9 mouse cellular contexts compared by ENCODE assay signal in the genomic region with DNA sequence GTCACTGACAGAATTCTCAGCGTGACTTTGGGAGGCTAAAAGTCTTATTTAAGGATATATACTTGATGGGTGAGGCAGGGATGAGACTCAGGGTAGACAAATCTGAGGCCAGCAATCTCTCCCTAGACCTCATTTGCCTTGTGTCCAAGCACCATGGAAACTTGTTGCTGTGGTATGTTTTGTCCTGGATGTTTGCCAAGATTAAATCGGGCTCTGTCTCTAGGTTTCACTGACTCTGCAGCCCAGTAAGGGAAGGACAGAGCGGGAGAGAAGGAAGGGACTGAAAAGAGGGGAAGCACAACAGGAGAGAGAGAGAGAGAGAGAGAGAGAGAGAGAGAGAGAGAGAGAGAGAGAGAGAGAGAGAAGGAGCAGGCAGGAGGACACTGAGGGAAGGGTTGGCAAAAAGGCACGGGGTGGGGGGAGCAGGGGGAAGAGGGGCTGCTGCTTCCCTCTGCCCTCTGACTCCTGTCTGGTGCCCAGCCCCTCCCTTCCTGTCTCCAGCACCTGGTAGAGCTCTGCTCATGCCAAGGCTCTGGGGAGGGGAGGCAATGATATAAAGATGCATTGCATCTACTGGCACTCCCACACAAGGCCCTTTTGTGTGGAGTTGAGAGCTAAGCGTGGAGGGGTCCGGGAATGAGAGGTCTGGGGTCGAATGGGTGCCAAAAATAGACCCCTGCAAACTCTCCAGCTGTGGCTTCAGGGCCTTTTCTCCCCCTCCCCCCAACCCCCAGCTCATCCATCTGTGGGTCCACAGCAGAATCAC. TPM values are rescaled to one million over a fixed set of nuclear protein-coding genes. Genes with fewer than 3 reads are reported as not detected.
DNase-seq lines count a peak whose midpoint lies in the region; ATAC-seq and TF ChIP-seq lines count a peak whose summit lies in the region.
"Had no signal": no experiment of that assay in that cellular context is flagged by ENCODE, and none has a peak within 500 bp of the region (broad histone marks: within the 10 kb centered on the region; RNA-seq: fewer than 3 reads in every experiment).

No protein-coding gene starts in this region.

- WGBS in intestine, embryonic 14.5 days, result 39% methylated on average over 7 of the region's 7 CpGs
- WGBS in intestine, postnatal 0 days, result 41% methylated on average over 7 of the region's 7 CpGs
- WGBS in embryonic facial prominence, embryonic 14.5 days, result 16% methylated on average over 7 of the region's 7 CpGs
- 37% methylated on average over 7 of the region's 7 CpGs for WGBS in midbrain, embryonic 14.5 days

- 0 out of 2 replicates have a peak, but pooled peaks cover 3% of the 10 kb centered on the region for H3K27me3 ChIP-seq in intestine, embryonic 14.5 days (replicated peaks; ENCODE audit: control insufficient read depth, insufficient read depth, low read length)
- H3K27me3 ChIP-seq in intestine, postnatal 0 days (replicated peaks; ENCODE audit: control insufficient read depth, insufficient read depth, low read length), result no peaks in the 10 kb centered on the region
- no peaks in the 10 kb centered on the region for H3K27me3 ChIP-seq in embryonic facial prominence, embryonic 14.5 days (replicated peaks; ENCODE audit: control insufficient read depth, insufficient read depth, low read length)
- no peaks in the 10 kb centered on the region; the same call in 1 of the 2 replicates for H3K27me3 ChIP-seq in midbrain, embryonic 14.5 days (ENCODE audit: control insufficient read depth, insufficient read depth, low read length)
- H3K27me3 ChIP-seq: CH12.LX had no signal

- H3K4me3 ChIP-seq in intestine, embryonic 14.5 days (ENCODE audit: low read depth, low read length), result no peak overlapping the region
- no peak overlapping the region for H3K4me3 ChIP-seq in intestine, postnatal 0 days (ENCODE audit: low read depth, low read length)
- no peak overlapping the region for H3K4me3 ChIP-seq in embryonic facial prominence, embryonic 14.5 days (ENCODE audit: low read depth, low read length)
- H3K4me3 ChIP-seq in midbrain, embryonic 14.5 days (replicated peaks; ENCODE audit: low read depth, low read length), result no peak overlapping the region

- no peak overlapping the region for H3K9ac ChIP-seq in intestine, embryonic 14.5 days (ENCODE audit: low read length)
- no peak overlapping the region for H3K9ac ChIP-seq in intestine, postnatal 0 days (ENCODE audit: low read depth, low read length)
- no peak overlapping the region for H3K9ac ChIP-seq in embryonic facial prominence, embryonic 14.5 days (ENCODE audit: low read depth, low read length)
- H3K9ac ChIP-seq in midbrain, embryonic 14.5 days (replicated peaks; ENCODE audit: low read length), result no peak overlapping the region

- H3K36me3 ChIP-seq in intestine, embryonic 14.5 days (ENCODE audit: control insufficient read depth, insufficient read depth, low read length), result no peaks in the 10 kb centered on the region
- no peaks in the 10 kb centered on the region for H3K36me3 ChIP-seq in intestine, postnatal 0 days (ENCODE audit: control insufficient read depth, insufficient read depth)
- no peaks in the 10 kb centered on the region for H3K36me3 ChIP-seq in embryonic facial prominence, embryonic 14.5 days (ENCODE audit: control insufficient read depth, insufficient read depth, low read length)
- H3K36me3 ChIP-seq in midbrain, embryonic 14.5 days (ENCODE audit: control insufficient read depth, insufficient read depth, low read length), result no peaks in the 10 kb centered on the region

- H3K4me1 ChIP-seq in intestine, embryonic 14.5 days (replicated peaks; ENCODE audit: control insufficient read depth, insufficient read depth, low read length), result peaks cover 9% of the 10 kb centered on the region
- no peaks in the 10 kb centered on the region for H3K4me1 ChIP-seq in intestine, postnatal 0 days (replicated peaks; ENCODE audit: control insufficient read depth, insufficient read depth, low read length)
- peaks cover 10% of the 10 kb centered on the region; the same call in 1 of the 2 replicates for H3K4me1 ChIP-seq in embryonic facial prominence, embryonic 14.5 days (ENCODE audit: control insufficient read depth, insufficient read depth, low read length)
- peaks cover 9% of the 10 kb centered on the region for H3K4me1 ChIP-seq in midbrain, embryonic 14.5 days (ENCODE audit: control insufficient read depth, insufficient read depth, low read length)

- H3K27ac ChIP-seq in intestine, embryonic 14.5 days (ENCODE audit: low read depth), result no peak overlapping the region; the same call in 1 of the 2 replicates
- no peak overlapping the region for H3K27ac ChIP-seq in intestine, postnatal 0 days (ENCODE audit: low read depth, low read length)
- H3K27ac ChIP-seq in embryonic facial prominence, embryonic 14.5 days (replicated peaks; ENCODE audit: low read depth, low read length), result peak overlapping the region; percentile 40
- H3K27ac ChIP-seq in midbrain, embryonic 14.5 days (replicated peaks; ENCODE audit: low read depth, low read length), result no peak overlapping the region

- H3K9me3 ChIP-seq in intestine, embryonic 14.5 days (ENCODE audit: control insufficient read depth, low read length), result no peaks in the 10 kb centered on the region
- H3K9me3 ChIP-seq in intestine, postnatal 0 days (ENCODE audit: control insufficient read depth), result no peaks in the 10 kb centered on the region
- no peaks in the 10 kb centered on the region for H3K9me3 ChIP-seq in embryonic facial prominence, embryonic 14.5 days (ENCODE audit: control insufficient read depth, low read length)
- H3K9me3 ChIP-seq in midbrain, embryonic 14.5 days (ENCODE audit: control insufficient read depth, low read length), result no peaks in the 10 kb centered on the region

- no peak for TF ChIP-seq CTCF in intestine, postnatal 0 days (IDR thresholded peaks at IDR 0.05; ENCODE audit: low read depth)

- peak; percentile 73 for ATAC-seq in intestine, embryonic 14.5 days (replicated peaks; ENCODE audit: low FRiP score, low TSS enrichment, low read depth)
- no peak for ATAC-seq in intestine, postnatal 0 days
- peak; percentile 48; the same call in 1 of the 2 replicates for ATAC-seq in embryonic facial prominence, embryonic 14.5 days (ENCODE audit: low read depth)
- ATAC-seq in midbrain, embryonic 14.5 days (ENCODE audit: low FRiP score, low TSS enrichment), result 0 out of 2 replicates have a peak, but pooled peaks have one; percentile 51

- DNase-seq in intestine, embryonic 14.5 days (ENCODE audit: low spot score), result no peak
- peak; percentile 70 for DNase-seq in embryonic facial prominence, embryonic 14.5 days (ENCODE audit: low spot score)
- peak; percentile 21 for DNase-seq in heart, postnatal 4 days
- peak; percentile 68 for DNase-seq in midbrain, embryonic 14.5 days
- DNase-seq in embryo, embryonic 9.5 days (ENCODE audit: extremely low spot score), result no peak
- no peak for DNase-seq in right cerebral cortex, postnatal 25 days
- DNase-seq in layer of hippocampus, adult 9-11 months, result no peak

- no peak overlapping the region; the same call in 1 of the 2 replicates for H3K4me2 ChIP-seq in intestine, embryonic 14.5 days (ENCODE audit: low read length)
- H3K4me2 ChIP-seq in intestine, postnatal 0 days (replicated peaks; ENCODE audit: low read depth), result no peak overlapping the region
- H3K4me2 ChIP-seq in embryonic facial prominence, embryonic 14.5 days (ENCODE audit: low read depth, low read length), result no peak overlapping the region
- H3K4me2 ChIP-seq in midbrain, embryonic 14.5 days (ENCODE audit: low read length), result no peak overlapping the region

RNA-seq across cellular contexts. Expression of a gene that starts 9.3 kb away (rescaled TPM):
- polyA plus RNA-seq in intestine, embryonic 14.5 days (2014; fragmentation: Nextera tagmentation; extraction: Ambion mirVana), result 3.4 and 4.8 TPM in 2 replicates
- polyA plus RNA-seq in intestine, postnatal 0 days (2015; fragmentation: Nextera tagmentation; extraction: Ambion mirVana), result 3.6 and 3.9 TPM in 2 replicates
- 3.0 and 3.3 TPM in 2 replicates for polyA plus RNA-seq in embryonic facial prominence, embryonic 14.5 days (2014; fragmentation: Nextera tagmentation; extraction: Ambion mirVana)
- 10 to 100 TPM; 15.9 to 19.4 TPM for total RNA-seq in heart, postnatal 4 days (2021)
- 12.0 and 15.2 TPM in 2 replicates for polyA plus RNA-seq in midbrain, embryonic 14.5 days (2014; fragmentation: Nextera tagmentation; extraction: Ambion mirVana)

Comparison
In these comparisons a context has a peak if more than half of its experiments do, and no peak if none do; other contexts are left out.
1. DNase-seq: peak in embryonic facial prominence, embryonic 14.5 days (single experiment), heart, postnatal 4 days (single experiment) and midbrain, embryonic 14.5 days (single experiment); none in intestine, embryonic 14.5 days (single experiment), embryo, embryonic 9.5 days (single experiment), right cerebral cortex, postnatal 25 days (single experiment) and layer of hippocampus, adult 9-11 months (single experiment).